Mouse (Mus musculus) fibroblast of lung, adult 2 months (primary cell): Measurements from ENCODE around the gene Hist4h4.

ENCODE experiments used
- DNase-seq: peaks from one replicate; pipeline ENCODE4 v3.0.0-alpha.2; 2011; ENCODE audit warnings: low read depth

The Hist4h4 gene

GRCm38 (mm10) chr6:136803739-136804633 is at the start of gene Hist4h4:
Hist4h4 (minus strand) TSS chr6:136804415.
- DNase-seq: peak; percentile 89

- no peak for DNase-seq
Measured at GRCm38 (mm10) chr6:136852762-136853161, 48.5 kb upstream of the Hist4h4 start.

- DNase-seq: no peak
Measured at GRCm38 (mm10) chr6:136852348-136852747, 48.1 kb upstream of the Hist4h4 start.

GRCm38 (mm10) chr6:136850267-136850666 is 46.1 kb upstream of the Hist4h4 start:
- no peak for DNase-seq

DNA sequence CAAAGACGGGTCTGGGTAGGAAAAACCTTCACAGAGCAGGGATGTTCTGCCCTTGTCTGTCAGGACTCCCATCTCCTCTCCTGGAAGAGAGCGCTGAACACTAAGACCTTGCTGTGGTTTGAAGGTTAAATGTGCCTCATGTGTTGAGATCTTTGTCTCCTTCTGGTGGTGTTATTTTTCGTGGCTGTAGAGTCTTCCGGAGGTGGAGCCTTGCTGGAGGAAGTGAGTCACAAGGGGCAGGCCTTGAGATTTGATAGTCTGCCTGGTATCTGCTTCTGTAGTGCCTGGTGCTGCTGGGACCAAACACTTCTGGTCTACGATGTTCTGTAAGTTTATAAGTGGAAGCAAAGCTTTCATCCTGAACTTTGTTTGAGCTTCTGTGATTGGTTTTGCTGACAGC is 44.8 kb upstream of the Hist4h4 start:
- no peak for DNase-seq

- no peak for DNase-seq
Measured at GRCm38 (mm10) chr6:136848399-136848798, 44.2 kb upstream of the Hist4h4 start.

- no peak for DNase-seq
Measured at GRCm38 (mm10) chr6:136847790-136848189, 43.6 kb upstream of the Hist4h4 start.

DNA sequence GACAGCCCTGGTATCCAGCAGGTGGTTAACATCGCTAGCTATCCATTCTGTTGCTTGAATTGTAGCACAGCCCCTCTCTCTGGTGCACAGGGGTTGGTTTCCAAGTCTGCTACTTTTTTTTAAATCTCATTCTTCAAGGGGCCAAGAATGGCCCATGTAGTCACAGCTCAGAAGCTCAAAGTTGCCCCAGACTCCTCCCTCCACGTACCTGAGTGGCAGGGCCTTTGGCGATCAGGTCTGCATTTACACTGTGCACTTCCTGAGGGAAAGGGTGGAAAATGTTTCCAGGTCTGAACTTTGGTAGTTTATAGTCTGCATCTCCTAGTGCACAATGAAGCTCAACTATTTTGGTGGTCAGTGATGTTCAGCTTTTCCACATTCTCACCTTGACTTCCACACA is 43.1 kb upstream of the Hist4h4 start:
- DNase-seq: no peak

- no peak for DNase-seq
Measured at GRCm38 (mm10) chr6:136845706-136846480, 41.7 kb upstream of the Hist4h4 start.

GRCm38 (mm10) chr6:136844903-136845302 is 40.7 kb upstream of the Hist4h4 start:
- DNase-seq: no peak

DNA sequence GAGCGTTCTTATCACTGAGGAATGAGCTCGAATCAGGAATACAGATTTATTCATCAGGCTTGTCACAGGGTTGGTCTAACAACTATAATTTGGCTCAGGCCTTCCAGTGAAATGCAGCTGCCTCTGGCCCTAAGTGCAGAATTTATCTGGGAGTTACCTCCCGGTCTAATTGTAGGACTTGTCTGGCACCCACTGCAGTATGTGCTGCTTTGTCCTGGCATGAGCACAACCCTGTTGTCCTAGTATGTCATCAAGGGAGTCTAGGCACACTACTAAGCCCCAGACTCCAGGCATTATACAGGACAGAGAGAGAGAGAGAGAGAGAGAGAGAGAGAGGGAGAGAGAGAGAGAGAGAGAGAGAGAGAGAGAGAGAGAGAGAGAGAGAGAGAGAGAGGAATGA is 33.1 kb upstream of the Hist4h4 start:
- no peak for DNase-seq

DNA sequence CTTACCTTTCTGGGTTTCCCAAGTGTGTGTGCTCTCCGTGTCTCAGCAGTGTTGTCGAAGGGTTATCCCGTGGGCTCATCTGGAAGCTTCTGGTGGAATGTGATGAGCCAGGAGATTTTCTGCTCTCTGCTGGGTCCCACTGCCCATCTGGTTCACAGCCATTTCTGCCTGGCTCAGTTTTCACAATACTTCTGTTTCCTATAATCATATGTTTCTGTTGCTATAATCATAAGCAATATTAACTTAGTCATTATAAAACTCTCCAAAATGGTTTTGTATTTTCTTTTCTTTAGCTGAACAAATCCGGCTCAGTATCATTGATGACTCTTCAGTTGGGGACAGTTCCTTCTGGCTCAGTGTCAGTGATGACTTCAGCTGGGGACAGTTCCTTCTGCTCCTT is 31.1 kb upstream of the Hist4h4 start, which contains the start of gene Smco3:
Gene Smco3, minus strand, starts transcription at position 101 of the 400 bp plus-strand sequence.
- no peak for DNase-seq

GRCm38 (mm10) chr6:136831712-136832111 is 27.5 kb upstream of the Hist4h4 start:
- DNase-seq: no peak

DNA sequence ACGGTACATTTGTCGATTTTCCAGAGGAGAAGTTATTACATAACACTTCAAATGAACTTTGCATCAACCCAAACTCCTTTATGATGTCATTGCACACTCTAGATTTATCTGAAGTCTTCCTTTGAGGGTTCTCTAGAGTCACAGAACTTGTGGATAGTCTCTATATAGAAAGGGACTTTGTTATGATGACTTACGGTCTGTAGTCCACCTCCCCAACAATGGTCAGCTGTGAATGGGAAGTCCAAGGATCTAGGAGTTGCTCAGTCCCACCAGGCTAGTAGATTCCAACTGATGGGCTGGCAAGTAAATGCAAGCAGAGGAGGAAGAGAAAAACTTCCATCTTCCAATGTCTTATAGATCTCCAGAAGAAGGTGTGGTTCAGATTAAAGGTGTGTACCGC is 24.5 kb upstream of the Hist4h4 start:
- no peak for DNase-seq

DNA sequence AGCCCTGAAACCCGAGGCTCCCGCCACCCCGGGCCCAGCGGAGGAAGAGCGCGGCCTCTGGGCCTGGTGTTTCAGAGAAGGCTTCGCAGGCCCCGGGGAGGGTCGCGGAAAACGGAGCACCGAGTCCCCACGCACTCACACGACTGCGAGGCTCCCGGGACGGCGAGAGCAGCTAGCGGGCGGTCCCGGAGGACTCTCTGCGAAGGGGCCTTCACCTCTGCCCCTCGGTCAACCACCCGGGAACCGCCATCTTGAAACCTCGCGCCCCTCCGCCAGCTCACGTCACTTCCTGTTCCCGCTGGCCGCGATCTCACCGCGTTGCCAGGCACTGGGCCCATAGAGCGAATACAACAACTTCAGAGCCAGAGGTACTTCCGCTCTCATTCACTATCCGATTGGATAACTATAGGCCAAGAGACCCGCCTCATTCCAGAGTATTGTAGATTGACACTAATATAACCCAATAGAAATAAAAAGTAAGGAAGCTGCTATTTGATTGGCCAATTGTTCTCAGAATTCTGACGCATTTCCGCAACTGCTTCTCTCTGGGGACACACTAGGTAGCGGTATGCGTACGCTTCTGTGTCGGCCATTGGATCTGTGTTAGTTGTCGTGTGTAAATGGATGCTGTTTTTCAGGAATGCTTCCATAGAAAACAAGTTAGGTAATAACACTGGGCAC is 23.8 kb upstream of the Hist4h4 start, which contains the start of gene Wbp11:
Gene Wbp11, minus strand, starts transcription at position 353 of the 681 bp plus-strand sequence.
- DNase-seq: peak; percentile 97

DNA sequence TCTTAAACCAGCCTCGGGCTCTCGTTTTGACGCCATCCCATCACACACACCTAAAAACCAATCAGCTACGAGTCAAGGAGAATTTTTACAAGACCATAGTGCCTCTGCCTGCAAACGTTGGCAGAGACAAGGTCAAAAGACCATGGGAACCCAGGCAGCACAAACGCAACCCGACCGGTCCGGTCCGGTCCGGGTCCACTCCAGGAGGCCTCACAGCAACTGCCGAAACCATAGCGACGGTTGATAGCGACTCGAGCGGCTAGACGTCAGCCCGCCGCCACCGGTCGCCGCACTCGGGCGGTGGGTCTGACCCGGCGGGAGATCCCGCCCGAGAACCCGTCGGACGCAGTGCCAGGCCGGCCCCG is 23.3 kb upstream of the Hist4h4 start, which contains the start of gene BC049715:
Gene BC049715, plus strand, starts transcription at position 111 of the 365 bp plus-strand sequence.
- DNase-seq: no peak

GRCm38 (mm10) chr6:136827116-136827515 is 22.9 kb upstream of the Hist4h4 start:
- no peak for DNase-seq

DNA sequence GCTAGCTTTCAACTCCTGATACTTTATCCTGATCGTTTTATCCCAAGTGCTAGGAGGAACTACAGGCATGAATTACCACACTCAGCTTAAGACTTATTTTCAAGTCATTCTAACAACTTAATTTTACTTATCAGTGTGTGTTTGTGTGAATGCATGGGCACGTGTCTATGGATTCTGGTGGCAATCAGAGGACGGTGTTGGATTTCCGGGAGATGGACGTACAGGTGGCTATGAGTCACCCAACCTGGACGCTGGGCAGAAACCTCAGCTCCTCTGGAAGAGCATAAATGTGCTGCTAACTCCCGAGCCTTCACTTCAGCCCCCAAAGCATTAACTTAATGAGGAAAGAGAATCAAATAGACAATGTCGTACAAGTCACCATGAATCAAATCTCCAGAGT is 20.8 kb upstream of the Hist4h4 start:
- DNase-seq: no peak

DNA sequence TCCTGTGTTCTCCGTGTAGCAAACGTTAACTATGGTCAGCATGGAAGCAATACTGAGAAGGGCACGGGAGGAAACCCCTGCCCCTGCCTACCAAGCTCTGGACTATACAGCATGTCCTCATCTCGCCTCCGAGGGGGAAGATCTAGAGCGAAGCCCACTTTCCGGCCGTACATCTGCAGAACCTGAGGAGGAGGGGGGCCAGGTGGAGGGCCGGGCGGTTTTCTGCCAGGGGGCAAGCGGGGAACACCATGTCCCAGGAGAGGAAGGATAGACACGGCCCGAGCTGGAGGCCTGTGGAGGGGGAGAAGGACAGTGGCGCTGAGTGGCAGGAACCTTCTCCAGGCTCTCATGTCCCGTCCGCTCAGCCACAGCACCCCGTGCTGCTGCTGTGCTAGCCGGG is 16.9 kb upstream of the Hist4h4 start:
- DNase-seq: no peak

DNA sequence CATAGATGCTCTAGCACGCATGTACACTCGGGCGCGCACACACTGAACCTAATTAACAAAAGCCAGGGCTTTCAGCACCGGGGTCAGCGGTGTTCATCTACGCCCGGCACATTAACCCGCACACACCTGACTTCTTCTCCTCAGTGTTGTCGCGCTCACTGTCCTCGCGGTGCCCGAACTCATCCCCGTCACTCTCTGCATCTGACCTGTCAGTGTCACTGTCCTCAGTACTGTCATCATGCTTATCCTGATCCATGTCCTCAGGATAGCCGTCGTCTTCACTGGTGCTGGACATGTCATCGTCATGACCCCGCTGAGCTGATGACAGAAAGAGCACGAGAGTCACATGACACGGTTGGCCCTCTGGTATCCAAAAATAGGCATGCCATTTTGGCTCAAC is 16.2 kb upstream of the Hist4h4 start:
- DNase-seq: no peak

DNA sequence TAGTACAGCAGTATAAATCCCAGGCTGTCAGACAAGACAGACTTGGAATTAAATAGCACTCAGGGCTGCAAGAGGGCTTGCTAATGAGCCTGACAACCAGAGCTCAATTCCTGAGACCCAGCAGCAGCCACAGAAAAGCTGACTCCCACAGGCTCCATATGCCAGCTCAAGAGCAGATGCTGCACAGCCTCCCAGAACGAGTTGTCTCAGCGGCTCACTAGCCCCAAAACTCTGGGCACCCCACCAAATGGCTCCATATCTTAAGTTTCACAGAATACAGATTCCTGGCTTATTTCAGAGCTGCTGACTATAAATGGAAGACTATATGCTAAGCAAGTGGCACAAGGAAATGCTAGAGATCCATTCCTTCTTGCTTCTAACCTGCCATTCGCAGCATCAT is 13.3 kb upstream of the Hist4h4 start:
- DNase-seq: no peak

- no peak for DNase-seq
Measured at GRCm38 (mm10) chr6:136816826-136817225, 12.6 kb upstream of the Hist4h4 start.
